Mouse (Mus musculus): ENCODE data around the gene Ccdc89.

Ccdc89 gene

GRCm38 (mm10) chr7:90475793-90476312 is 49.5 kb downstream of the Ccdc89 start, which contains the start of gene Tmem126b:
Tmem126b (minus strand) TSS chr7:90476001.
- DNase-seq, result peak; percentile 100

GRCm38 (mm10) chr7:90476313-90477245 is 50.2 kb downstream of the Ccdc89 start, which contains the start of gene Dlg2:
Dlg2 (plus strand) TSS chr7:90476672.
- DNase-seq, result no peak
